Mouse (Mus musculus) liver, adult 2 months (tissue): ENCODE data around the gene Mboat2.

Experiments
- CTCF ChIP-seq: fragments of 200-500 bp; IDR thresholded peaks from 2 replicates; pipeline ENCODE4 v1.5.1; 2011; ENCODE audit warnings: low read depth, low read length, control low read depth
- POLR2A ChIP-seq: fragments of 200-500 bp; IDR thresholded peaks from 2 replicates; pipeline ENCODE4 v1.6.1; 2011; ENCODE audit warnings: low read length, control low read depth; ENCODE audit not compliant: insufficient read depth; ENCODE audit errors: extremely low read depth

GRCm38 (mm10) chr12:24928051-24928748 lies 97.5 kb downstream of the Mboat2 start:
- TF ChIP-seq CTCF (no peak), POLR2A (no peak)
